Mouse (Mus musculus) C2C12 (cell line): ENCODE measurements at regions not wholly inside any gene's neighbourhood (a gene's known extent, or its start where the extent isn't known, plus 50 kb on each side); places are given as distances from the start of the nearest gene placed in this dataset.

Experiments
- H3K27me3 ChIP-seq: one replicate; pipeline ENCODE4 v1.6.1; 2011; ENCODE audit not compliant: control insufficient read depth, insufficient read depth, insufficient read length
- H3K36me3 ChIP-seq: one replicate; pipeline ENCODE4 v1.6.1; 2011; ENCODE audit not compliant: control insufficient read depth, insufficient read depth
- H3K4me3 ChIP-seq: one replicate; pipeline ENCODE4 v1.5.1; 2011; ENCODE audit warnings: mild to moderate bottlenecking, control low read depth; ENCODE audit not compliant: poor library complexity, insufficient read depth, severe bottlenecking
- H3K79me2 ChIP-seq: one replicate; pipeline ENCODE4 v1.6.1; 2011; ENCODE audit not compliant: control insufficient read depth, insufficient read depth
- H3K79me3 ChIP-seq: one replicate; pipeline ENCODE4 v1.6.1; 2011; ENCODE audit warnings: low read depth, control low read depth
- H3ac ChIP-seq: one replicate; pipeline ENCODE3; 2011; ENCODE audit warnings: low read depth; ENCODE audit not compliant: control insufficient read depth, insufficient read length
- CEBPB ChIP-seq: IDR thresholded peaks from one replicate; pipeline ENCODE4 v1.6.1; 2011; ENCODE audit warnings: low read depth, mild to moderate bottlenecking, control low read depth, moderate library complexity
- CTCF ChIP-seq: IDR thresholded peaks from one replicate; pipeline ENCODE4 v1.5.1; 2011; ENCODE audit not compliant: control insufficient read depth, insufficient read depth, insufficient read length
- FOSL1 ChIP-seq: IDR thresholded peaks from one replicate; pipeline ENCODE4 v1.8.0; 2011; ENCODE audit warnings: mild to moderate bottlenecking, low read length; ENCODE audit not compliant: poor library complexity, insufficient read depth, severe bottlenecking
- MAX ChIP-seq: IDR thresholded peaks from one replicate; pipeline ENCODE4 v1.6.1; 2011; ENCODE audit warnings: mild to moderate bottlenecking, control low read depth
- MYOD1 ChIP-seq: IDR thresholded peaks from one replicate; pipeline ENCODE4 v1.6.1; 2011; ENCODE audit warnings: low read depth; ENCODE audit not compliant: control insufficient read depth, insufficient read length
- MYOG ChIP-seq: IDR thresholded peaks from one replicate; pipeline ENCODE4 v1.6.1; 2011; ENCODE audit not compliant: control insufficient read depth, insufficient read length; ENCODE audit errors: extremely low read depth
- USF1 ChIP-seq: IDR thresholded peaks from one replicate; pipeline ENCODE4 v1.6.1; 2011; ENCODE audit warnings: low read depth, mild to moderate bottlenecking, control low read depth, moderate library complexity

DNA sequence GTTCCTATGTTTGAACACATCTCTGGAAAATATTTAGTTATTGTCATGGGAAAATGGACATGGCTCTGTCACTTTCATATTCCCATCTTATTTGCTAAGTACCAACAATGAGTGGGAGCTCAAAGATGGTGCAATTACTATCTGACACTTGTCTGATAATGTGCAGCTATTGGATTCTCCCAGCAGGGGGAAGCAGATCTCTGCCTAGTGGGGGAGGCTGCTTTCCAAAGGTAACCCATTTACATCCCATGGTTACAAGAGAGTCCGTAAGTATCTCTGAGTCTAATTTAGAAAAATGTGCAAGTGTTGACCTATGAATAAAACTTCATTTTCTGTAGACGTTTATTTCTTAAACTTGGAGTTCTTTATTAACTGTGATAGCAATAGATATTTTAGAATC lies 149.4 kb upstream of the Pou1f1 start:
- TF ChIP-seq MYOG (no peak), MYOD1 (no peak), FOSL1 (no peak), CTCF (no peak), CEBPB (no peak), MAX (no peak), USF1 (no peak)
- Histone ChIP-seq H3ac (no peak overlapping the region), H3K36me3 (no peaks in the 10 kb centered on the region), H3K79me3 (no peaks in the 10 kb centered on the region), H3K4me3 (no peak overlapping the region), H3K27me3 (no peaks in the 10 kb centered on the region), H3K79me2 (no peaks in the 10 kb centered on the region)

DNA sequence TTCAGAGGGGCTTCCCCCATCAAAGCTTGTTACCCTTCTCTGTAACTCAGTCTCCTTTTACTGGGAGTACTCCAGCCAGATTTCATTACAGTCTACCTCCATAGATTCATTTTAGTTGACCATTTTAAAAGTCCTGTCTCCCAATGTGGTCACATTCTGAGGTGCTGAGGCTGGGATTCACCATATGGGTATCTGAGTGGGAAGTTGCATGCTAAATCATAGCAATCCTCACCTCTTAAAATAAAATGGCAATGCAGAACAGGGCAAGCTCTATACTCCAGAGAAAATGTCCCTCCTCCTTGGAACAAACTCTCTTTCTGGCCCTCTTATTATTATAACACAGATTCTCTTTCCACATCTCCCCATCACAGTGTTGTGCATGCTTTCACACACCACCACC lies 143.8 kb upstream of the Pou1f1 start:
- H3ac ChIP-seq = no peak overlapping the region
- no peaks in the 10 kb centered on the region for H3K79me3 ChIP-seq
- H3K36me3 ChIP-seq = no peaks in the 10 kb centered on the region
- TF ChIP-seq FOSL1 = no peak
- no peak for TF ChIP-seq MAX
- no peak for TF ChIP-seq CTCF
- TF ChIP-seq MYOD1 = no peak
- TF ChIP-seq CEBPB = no peak
- TF ChIP-seq MYOG = no peak
- no peak for TF ChIP-seq USF1
- no peaks in the 10 kb centered on the region for H3K79me2 ChIP-seq
- no peaks in the 10 kb centered on the region for H3K27me3 ChIP-seq
- no peak overlapping the region for H3K4me3 ChIP-seq

DNA sequence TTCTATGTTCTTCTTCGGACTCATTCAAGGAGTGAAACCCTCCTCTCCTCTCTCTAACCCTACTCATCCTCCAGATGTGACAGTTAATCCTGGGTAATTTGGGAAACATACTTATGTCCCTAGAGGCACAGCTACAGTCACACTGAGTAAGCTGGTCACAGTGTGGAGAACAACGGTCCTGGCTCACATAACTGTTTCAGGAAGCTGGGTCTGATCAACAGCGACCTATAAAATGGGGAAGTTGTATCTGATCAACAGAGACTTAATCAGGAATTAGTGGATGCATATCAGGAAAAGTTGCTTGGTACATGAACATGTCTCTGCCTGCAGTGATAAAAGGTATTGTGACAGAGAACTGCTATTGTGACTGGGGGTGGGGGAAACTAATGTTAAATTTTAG lies 142.0 kb upstream of the Pou1f1 start:
- Histone ChIP-seq H3ac (no peak overlapping the region), H3K79me2 (no peaks in the 10 kb centered on the region), H3K4me3 (no peak overlapping the region), H3K27me3 (no peaks in the 10 kb centered on the region), H3K36me3 (no peaks in the 10 kb centered on the region), H3K79me3 (no peaks in the 10 kb centered on the region)
- TF ChIP-seq MAX = no peak
- no peak for TF ChIP-seq MYOD1
- TF ChIP-seq CTCF = no peak
- TF ChIP-seq USF1 = no peak
- TF ChIP-seq FOSL1 = no peak
- TF ChIP-seq MYOG = no peak
- TF ChIP-seq CEBPB = no peak

DNA sequence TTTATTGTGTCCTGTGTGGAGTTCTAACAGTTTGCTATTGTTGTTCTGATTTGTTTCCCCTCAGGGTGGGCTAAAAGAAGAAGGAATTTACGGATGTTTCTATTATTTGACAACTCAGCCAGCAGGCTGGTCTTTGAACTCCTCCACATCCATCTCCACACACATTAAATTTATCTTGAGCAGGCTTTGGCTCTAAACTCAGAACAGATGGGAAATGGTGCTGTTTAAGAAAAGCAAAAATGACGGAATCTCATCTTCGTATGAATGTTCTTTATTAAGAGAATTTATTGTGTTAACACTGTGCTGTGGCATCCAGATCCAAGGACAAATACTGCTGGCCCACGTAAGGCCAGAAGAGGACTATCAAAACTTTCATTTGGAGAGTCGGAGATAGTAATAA lies 140.4 kb upstream of the Pou1f1 start:
- Histone ChIP-seq H3K27me3 (no peaks in the 10 kb centered on the region), H3K4me3 (no peak overlapping the region), H3ac (no peak overlapping the region), H3K79me2 (no peaks in the 10 kb centered on the region), H3K79me3 (no peaks in the 10 kb centered on the region), H3K36me3 (no peaks in the 10 kb centered on the region)
- TF ChIP-seq CEBPB = no peak
- no peak for TF ChIP-seq CTCF
- no peak for TF ChIP-seq MYOG
- no peak for TF ChIP-seq FOSL1
- no peak for TF ChIP-seq USF1
- TF ChIP-seq MAX = no peak
- TF ChIP-seq MYOD1 = no peak

DNA sequence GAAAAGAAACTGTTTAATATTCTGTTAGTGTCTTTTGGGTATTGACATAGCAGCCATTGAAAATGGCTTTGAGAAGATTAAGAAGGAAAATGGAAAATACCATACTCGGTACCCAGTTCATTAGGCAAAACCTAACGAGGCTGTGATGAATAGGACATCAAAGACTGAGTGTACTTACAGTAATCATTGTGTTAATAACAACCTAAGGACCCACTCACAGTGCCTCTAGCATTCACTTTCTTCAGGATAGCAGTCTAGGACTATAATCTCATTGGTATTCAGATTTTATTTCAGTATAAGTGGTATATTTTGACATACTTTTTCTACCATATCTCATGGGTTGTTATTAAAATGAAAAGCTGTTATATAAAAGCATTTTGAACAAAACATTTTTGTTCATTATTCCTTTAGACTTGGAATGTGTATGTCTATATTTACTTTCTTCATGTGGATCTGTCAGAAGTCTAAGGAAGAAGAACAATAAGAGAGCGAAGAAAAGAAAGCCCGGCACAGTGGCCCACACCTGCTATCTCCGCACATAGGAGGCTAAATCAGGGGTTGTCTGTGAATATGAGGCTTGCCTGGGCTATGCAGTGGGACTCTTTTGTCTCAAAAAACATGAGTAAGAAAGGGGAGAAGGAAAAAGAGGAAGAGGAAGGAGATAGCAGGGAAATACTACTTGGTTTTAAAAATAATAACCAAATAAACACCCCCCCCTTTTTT lies 116.2 kb upstream of the Pou1f1 start:
- Histone ChIP-seq H3ac (no peak overlapping the region), H3K79me2 (no peaks in the 10 kb centered on the region), H3K36me3 (no peaks in the 10 kb centered on the region), H3K4me3 (no peak overlapping the region), H3K79me3 (no peaks in the 10 kb centered on the region), H3K27me3 (no peaks in the 10 kb centered on the region)
- TF ChIP-seq USF1 (no peak), CTCF (no peak), MAX (no peak), MYOG (no peak), MYOD1 (no peak), CEBPB (no peak), FOSL1 (no peak)

DNA sequence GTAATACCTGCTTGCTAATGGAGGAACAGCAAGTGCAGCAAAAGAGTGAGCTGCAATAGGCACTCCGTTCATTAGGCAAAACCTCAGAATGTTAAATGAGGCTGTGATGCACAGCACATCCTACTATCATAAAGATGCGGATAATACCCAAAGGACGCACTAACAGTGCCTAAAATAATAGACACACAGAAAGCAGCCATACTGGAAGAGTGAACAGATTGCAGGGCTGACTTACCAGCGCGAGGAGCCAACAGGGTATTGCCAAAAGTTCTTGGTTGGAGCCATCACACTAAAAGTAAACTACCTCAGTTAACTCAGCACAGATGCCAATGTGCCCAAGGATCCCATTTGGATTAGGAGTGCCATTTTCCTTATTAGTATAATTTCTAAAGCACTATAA lies 115.5 kb upstream of the Pou1f1 start:
- TF ChIP-seq FOSL1 (no peak), USF1 (no peak), MYOG (no peak), CTCF (no peak), MYOD1 (no peak), MAX (no peak), CEBPB (no peak)
- Histone ChIP-seq H3K79me3 (no peaks in the 10 kb centered on the region), H3K27me3 (no peaks in the 10 kb centered on the region), H3K36me3 (no peaks in the 10 kb centered on the region), H3K4me3 (no peak overlapping the region), H3K79me2 (no peaks in the 10 kb centered on the region), H3ac (no peak overlapping the region)
